Mouse (Mus musculus): ENCODE measurements around the gene Thsd4. TPM values are rescaled to one million over a fixed set of nuclear protein-coding genes. Genes with fewer than 3 reads are reported as not detected.

Thsd4 gene
- total RNA-seq, 2 experiments from 2014 or later: not detected

GRCm38 (mm10) chr9:60312670-60313069, 209.2 kb downstream of the Thsd4 start:
- no peak for ATAC-seq (replicated peaks; ENCODE audit: poor library complexity, severe bottlenecking)

GRCm38 (mm10) chr9:60311594-60312128, 210.2 kb downstream of the Thsd4 start:
- no peak for ATAC-seq (replicated peaks; ENCODE audit: poor library complexity, severe bottlenecking)

GRCm38 (mm10) chr9:60310741-60311317, 211.0 kb downstream of the Thsd4 start:
- ATAC-seq (replicated peaks; ENCODE audit: poor library complexity, severe bottlenecking): no peak

- no peak for ATAC-seq (replicated peaks; ENCODE audit: poor library complexity, severe bottlenecking)
Observed at GRCm38 (mm10) chr9:60309786-60310711, 211.8 kb downstream of the Thsd4 start.

GRCm38 (mm10) chr9:60308182-60308581, 213.7 kb downstream of the Thsd4 start:
- no peak for ATAC-seq (replicated peaks; ENCODE audit: poor library complexity, severe bottlenecking)

- ATAC-seq (replicated peaks; ENCODE audit: poor library complexity, severe bottlenecking): no peak
Observed at GRCm38 (mm10) chr9:60307469-60307868, 214.4 kb downstream of the Thsd4 start.

GRCm38 (mm10) chr9:60306241-60306640, 215.6 kb downstream of the Thsd4 start:
- no peak for ATAC-seq (replicated peaks; ENCODE audit: poor library complexity, severe bottlenecking)

GRCm38 (mm10) chr9:60305204-60305840, 216.5 kb downstream of the Thsd4 start:
- ATAC-seq (replicated peaks; ENCODE audit: poor library complexity, severe bottlenecking): no peak

GRCm38 (mm10) chr9:60296276-60296675, 225.6 kb downstream of the Thsd4 start:
- ATAC-seq (replicated peaks; ENCODE audit: poor library complexity, severe bottlenecking): no peak

- no peak for ATAC-seq (replicated peaks; ENCODE audit: poor library complexity, severe bottlenecking)
Observed at GRCm38 (mm10) chr9:60295199-60295598, 226.6 kb downstream of the Thsd4 start.

GRCm38 (mm10) chr9:60293129-60293528, 228.7 kb downstream of the Thsd4 start:
- ATAC-seq (replicated peaks; ENCODE audit: poor library complexity, severe bottlenecking): no peak

- ATAC-seq (replicated peaks; ENCODE audit: poor library complexity, severe bottlenecking): no peak
Observed at GRCm38 (mm10) chr9:60290780-60291179, 231.1 kb downstream of the Thsd4 start.

- ATAC-seq (replicated peaks; ENCODE audit: poor library complexity, severe bottlenecking): no peak
Observed at GRCm38 (mm10) chr9:60288789-60289188, 233.1 kb downstream of the Thsd4 start.

- no peak for ATAC-seq (replicated peaks; ENCODE audit: poor library complexity, severe bottlenecking)
Observed at GRCm38 (mm10) chr9:60286390-60286789, 235.5 kb downstream of the Thsd4 start.

- no peak for ATAC-seq (replicated peaks; ENCODE audit: poor library complexity, severe bottlenecking)
Observed at GRCm38 (mm10) chr9:60285047-60285462, 236.8 kb downstream of the Thsd4 start.

GRCm38 (mm10) chr9:60284318-60284717, 237.5 kb downstream of the Thsd4 start:
- no peak for ATAC-seq (replicated peaks; ENCODE audit: poor library complexity, severe bottlenecking)

GRCm38 (mm10) chr9:60283546-60283945, 238.3 kb downstream of the Thsd4 start:
- ATAC-seq (replicated peaks; ENCODE audit: poor library complexity, severe bottlenecking): no peak

GRCm38 (mm10) chr9:60281281-60281680, 240.6 kb downstream of the Thsd4 start:
- no peak for ATAC-seq (replicated peaks; ENCODE audit: poor library complexity, severe bottlenecking)

GRCm38 (mm10) chr9:60280786-60281185, 241.1 kb downstream of the Thsd4 start:
- ATAC-seq (replicated peaks; ENCODE audit: poor library complexity, severe bottlenecking): no peak

GRCm38 (mm10) chr9:60279556-60279955, 242.3 kb downstream of the Thsd4 start:
- no peak for ATAC-seq (replicated peaks; ENCODE audit: poor library complexity, severe bottlenecking)

- ATAC-seq (replicated peaks; ENCODE audit: poor library complexity, severe bottlenecking): no peak
Observed at GRCm38 (mm10) chr9:60276351-60276750, 245.5 kb downstream of the Thsd4 start.

Measured in granulocyte monocyte progenitor cell, adult 5-6 weeks (primary cell).